8 mouse cellular contexts compared by ENCODE assay signal in genomic region chr2:151039232-151039695, GRCm38 (mm10). TPM values are rescaled to one million over a fixed set of nuclear protein-coding genes. Genes with fewer than 3 reads are reported as not detected.
A peak's percentile ranks its signal among the peaks of the same experiment; 100 is the strongest.
DNase-seq lines count a peak whose midpoint lies in the region; ATAC-seq and TF ChIP-seq lines count a peak whose summit lies in the region.

Ninl (minus strand) TSS chr2:151039382.
Nanp (minus strand) TSS chr2:151039398.

- in situ Hi-C loops in Patski (cut with MboI; ENCODE audit: low pct_unique_long_range_greater_than_20kb), result no loop called here

- H3K27ac ChIP-seq in hindbrain, embryonic 13.5 days, result peak within 1 kb of the TSS; percentile 73

- peak within 1 kb of the TSS; percentile 79 for H3K4me2 ChIP-seq in hindbrain, embryonic 13.5 days

- H3K27me3 ChIP-seq in Patski, result no peaks in the 10 kb centered on the region
- H3K27me3 ChIP-seq in hindbrain, embryonic 13.5 days, result no peaks in the 10 kb centered on the region

- peak within 1 kb of the TSS; percentile 97 for H3K9ac ChIP-seq in hindbrain, embryonic 13.5 days

- peak; percentile 96 for ATAC-seq in Patski
- ATAC-seq in hindbrain, embryonic 13.5 days (ENCODE audit: low FRiP score), result peak; percentile 97

- no peaks in the 10 kb centered on the region for H3K9me3 ChIP-seq in hindbrain, embryonic 13.5 days

- CTCF ChIA-PET in Patski (lab: Charles Lee), result interaction anchor here (1.7 kb wide), 1 partner anchor 37 kb away, joined by 4 read pairs; no protein-coding TSS in a partner anchor

- H3K36me3 ChIP-seq in hindbrain, embryonic 13.5 days, result no peaks in the 10 kb centered on the region

- H3K4me1 ChIP-seq in hindbrain, embryonic 13.5 days (replicated peaks), result peaks cover 18% of the 10 kb centered on the region

- H3K4me3 ChIP-seq in hindbrain, embryonic 13.5 days, result peak within 1 kb of the TSS; percentile 92

- POLR2A ChIA-PET in Patski (lab: Charles Lee), result interaction anchor here (0.8 to 1.5 kb wide), 4 partner anchors 12 to 38 kb away, joined by 3 to 5 read pairs (median 4); no protein-coding TSS in a partner anchor

- no peak for TF ChIP-seq CTCF in Patski (IDR thresholded peaks at IDR 0.05)

- 2% methylated on average over 34 of the region's 34 CpGs for WGBS in hindbrain, embryonic 13.5 days

- DNase-seq in Patski (ENCODE audit: low read depth, low spot score), result peak; percentile 80
- peak; percentile 96 for DNase-seq in cerebellum, postnatal 14 days
- peak; percentile 90 for DNase-seq in frontal cortex, postnatal 14 days (ENCODE audit: low spot score in 2 of 2)
- peak; percentile 81 to 82 for DNase-seq in layer of hippocampus, postnatal 25 days (ENCODE audit: extremely low spot score in 1 of 2, low spot score in 1 of 2)
- peak; percentile 95 for DNase-seq in lung, postnatal 25 days (ENCODE audit: low spot score)
- peak; percentile 96 for DNase-seq in retina, embryonic 14.5 days (ENCODE audit: low spot score)
- DNase-seq in thymus, postnatal 4 days, result peak; percentile 95

RNA-seq across cellular contexts. Expression of gene Ninl, which starts in this region (rescaled TPM):
- polyA plus RNA-seq in Patski (2021), result 21.0 TPM
- polyA plus RNA-seq in hindbrain, embryonic 13.5 days (2015; fragmentation: Nextera tagmentation; extraction: Ambion mirVana), result 5.0 and 6.8 TPM in 2 replicates
- total RNA-seq in layer of hippocampus, postnatal 25 days (2021), result 1 to 10 TPM; 4.0 to 7.3 TPM

RNA-seq across cellular contexts. Expression of gene Nanp, which starts in this region (rescaled TPM):
- polyA plus RNA-seq in Patski (2021), result 10.2 TPM
- 32.8 and 33.2 TPM in 2 replicates for polyA plus RNA-seq in hindbrain, embryonic 13.5 days (2015; fragmentation: Nextera tagmentation; extraction: Ambion mirVana)
- total RNA-seq in layer of hippocampus, postnatal 25 days (2021), result 10 to 100 TPM; 23.5 to 23.6 TPM

Comparison
In these comparisons a context has a peak if more than half of its experiments do, and no peak if none do; other contexts are left out.
1. Peak in every context shown above with its lines: DNase-seq, ATAC-seq, H3K4me3 ChIP-seq and H3K27ac ChIP-seq.